Mouse (Mus musculus) myocyte (in vitro differentiated cells): ENCODE results near the gene Tor3a. TPM values are rescaled to one million over a fixed set of nuclear protein-coding genes. Genes with fewer than 3 reads are reported as not detected.

Source experiments
- H3K27me3 ChIP-seq: one replicate; pipeline ENCODE4 v1.6.1; 2011; ENCODE audit not compliant: control insufficient read depth, insufficient read depth, insufficient read length
- H3K36me3 ChIP-seq: one replicate; pipeline ENCODE4 v1.6.1; 2011; ENCODE audit not compliant: control insufficient read depth, insufficient read depth
- H3K4me2 ChIP-seq: one replicate; pipeline ENCODE4 v1.6.1; 2011; ENCODE audit warnings: low read depth, control low read depth
- H3K4me3 ChIP-seq: one replicate; pipeline ENCODE4 v1.5.1; 2011; ENCODE audit warnings: mild to moderate bottlenecking, control low read depth, moderate library complexity
- H3K79me2 ChIP-seq: one replicate; pipeline ENCODE4 v1.6.1; 2011; ENCODE audit not compliant: control insufficient read depth, insufficient read depth
- H3ac ChIP-seq: one replicate; pipeline ENCODE4 v1.6.1; 2011; ENCODE audit not compliant: control insufficient read depth, insufficient read length
- CEBPB ChIP-seq: IDR thresholded peaks from 2 replicates; pipeline ENCODE4 v1.6.1; 2011; ENCODE audit warnings: mild to moderate bottlenecking, moderate library complexity; ENCODE audit not compliant: poor library complexity, insufficient read depth, severe bottlenecking
- E2F4 ChIP-seq: IDR thresholded peaks from one replicate; pipeline ENCODE4 v1.6.1; 2011; ENCODE audit warnings: mild to moderate bottlenecking, control low read depth, moderate library complexity; ENCODE audit not compliant: insufficient read depth
- MAX ChIP-seq: IDR thresholded peaks from one replicate; pipeline ENCODE4 v1.6.1; 2011; ENCODE audit warnings: low read depth, mild to moderate bottlenecking, control low read depth
- MYOD1 ChIP-seq, 3 experiments: IDR thresholded peaks; one replicate each; pipeline ENCODE4 v1.6.1; 2011; ENCODE audit warnings: control low read depth in 2 of 3, low read depth in 2 of 3, mild to moderate bottlenecking in 2 of 3, moderate library complexity in 1 of 3; ENCODE audit not compliant: insufficient read length in 2 of 3, control insufficient read depth in 1 of 3
- MYOG ChIP-seq, 3 experiments: IDR thresholded peaks; one replicate each; pipeline ENCODE4 v1.6.1; 2011; ENCODE audit warnings: control low read depth in 2 of 3, low read depth in 2 of 3, mild to moderate bottlenecking in 2 of 3; ENCODE audit not compliant: insufficient read length in 2 of 3, control insufficient read depth in 1 of 3, insufficient read depth in 1 of 3
- POLR2A ChIP-seq: IDR thresholded peaks from one replicate; pipeline ENCODE4 v1.6.1; 2011; ENCODE audit warnings: low read depth, mild to moderate bottlenecking, control low read depth, moderate library complexity; ENCODE audit not compliant: insufficient read length
- POLR2AphosphoS2 ChIP-seq: IDR thresholded peaks from one replicate; pipeline ENCODE4 v1.6.1; 2011; ENCODE audit warnings: low read depth, control low read depth; ENCODE audit not compliant: insufficient read length
- REST ChIP-seq: IDR thresholded peaks from one replicate; pipeline ENCODE4 v1.6.1; 2011; ENCODE audit warnings: mild to moderate bottlenecking, control low read depth, moderate library complexity; ENCODE audit not compliant: insufficient read depth, insufficient read length
- SRF ChIP-seq: IDR thresholded peaks from one replicate; pipeline ENCODE4 v1.6.1; 2011; ENCODE audit warnings: low read depth; ENCODE audit not compliant: control insufficient read depth, insufficient read length
- TCF12 ChIP-seq: IDR thresholded peaks from one replicate; pipeline ENCODE4 v1.6.1; 2011; ENCODE audit warnings: mild to moderate bottlenecking, control low read depth; ENCODE audit not compliant: poor library complexity, insufficient read depth, severe bottlenecking
- TCF3 ChIP-seq: IDR thresholded peaks from one replicate; pipeline ENCODE4 v1.6.1; 2011; ENCODE audit warnings: low read depth, control low read depth; ENCODE audit not compliant: insufficient read length
- USF1 ChIP-seq: IDR thresholded peaks from one replicate; pipeline ENCODE4 v1.6.1; 2011; ENCODE audit warnings: low read depth, mild to moderate bottlenecking, control low read depth, moderate library complexity
- polyA plus RNA-seq: library from polyadenylated mRNA; unstranded; fragments of >200 nt; fragmentation: generic; extraction: Trizol; gene quantifications from one replicate; pipeline ENCODE4 v1.2.1, GENCODE M21; 2012; ENCODE audit warnings: missing spikeins

Tor3a gene
- polyA plus RNA-seq, 1 experiment, result 45.9 TPM

- TF ChIP-seq USF1, result no peak
- TF ChIP-seq MYOD1 (IDR thresholded peaks at IDR 0.05; ENCODE audit: control insufficient read depth in 1 of 3, insufficient read length in 2 of 3, low read depth in 2 of 3), result peak in 1 of 3 experiments; percentile 33
- no peak overlapping the region for H3K4me2 ChIP-seq
- peaks cover 19% of the 10 kb centered on the region for H3K36me3 ChIP-seq
- H3K79me2 ChIP-seq, result peaks cover 11% of the 10 kb centered on the region
- H3K27me3 ChIP-seq, result no peaks in the 10 kb centered on the region
- H3K4me3 ChIP-seq, result no peak overlapping the region
- H3ac ChIP-seq, result no peak overlapping the region
These were observed 31.6 kb upstream of the Tor3a start for GRCm38 (mm10) chr1:156705696-156706285.

DNA sequence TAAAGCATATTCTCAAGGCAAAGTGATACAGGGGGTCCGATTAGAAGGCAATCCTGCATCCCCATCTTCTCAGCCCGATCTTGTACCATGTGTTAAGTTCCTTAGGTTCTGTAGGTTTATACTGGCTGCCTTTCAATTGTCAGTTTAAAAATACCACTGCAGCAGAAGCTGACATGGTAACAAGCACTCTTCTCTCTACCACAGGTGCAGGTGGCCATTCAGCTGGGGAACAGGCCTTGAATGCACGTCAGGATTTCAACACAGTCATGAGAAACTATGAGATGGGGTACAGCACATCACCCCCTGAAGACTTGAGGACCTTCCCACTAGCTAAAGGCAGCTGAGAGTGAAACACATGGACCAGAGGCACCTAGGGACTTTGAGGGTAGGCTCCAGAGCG, 29.3 kb upstream of the Tor3a start:
- no peaks in the 10 kb centered on the region for H3K27me3 ChIP-seq
- no peak overlapping the region for H3ac ChIP-seq
- no peaks in the 10 kb centered on the region for H3K79me2 ChIP-seq
- H3K4me3 ChIP-seq, result no peak overlapping the region
- H3K4me2 ChIP-seq, result no peak overlapping the region
- no peak for TF ChIP-seq REST
- no peak for TF ChIP-seq MYOG (IDR thresholded peaks at IDR 0.05; ENCODE audit: control insufficient read depth in 1 of 3, insufficient read depth in 1 of 3, insufficient read length in 2 of 3, low read depth in 2 of 3)
- no peak for TF ChIP-seq MAX
- TF ChIP-seq CEBPB, result no peak
- no peak for TF ChIP-seq POLR2AphosphoS2
- TF ChIP-seq MYOD1 (IDR thresholded peaks at IDR 0.05; ENCODE audit: control insufficient read depth in 1 of 3, insufficient read length in 2 of 3, low read depth in 2 of 3), result no peak
- no peak for TF ChIP-seq E2F4
- no peak for TF ChIP-seq TCF12
- no peak for TF ChIP-seq USF1
- peaks cover 30% of the 10 kb centered on the region for H3K36me3 ChIP-seq

- no peak for TF ChIP-seq USF1
- TF ChIP-seq REST, result no peak
- no peak overlapping the region for H3ac ChIP-seq
- no peak overlapping the region for H3K4me3 ChIP-seq
- no peak overlapping the region for H3K4me2 ChIP-seq
- peaks cover 33% of the 10 kb centered on the region for H3K36me3 ChIP-seq
- H3K27me3 ChIP-seq, result no peaks in the 10 kb centered on the region
- H3K79me2 ChIP-seq, result no peaks in the 10 kb centered on the region
These were observed 28.0 kb upstream of the Tor3a start for GRCm38 (mm10) chr1:156702151-156702550.

DNA sequence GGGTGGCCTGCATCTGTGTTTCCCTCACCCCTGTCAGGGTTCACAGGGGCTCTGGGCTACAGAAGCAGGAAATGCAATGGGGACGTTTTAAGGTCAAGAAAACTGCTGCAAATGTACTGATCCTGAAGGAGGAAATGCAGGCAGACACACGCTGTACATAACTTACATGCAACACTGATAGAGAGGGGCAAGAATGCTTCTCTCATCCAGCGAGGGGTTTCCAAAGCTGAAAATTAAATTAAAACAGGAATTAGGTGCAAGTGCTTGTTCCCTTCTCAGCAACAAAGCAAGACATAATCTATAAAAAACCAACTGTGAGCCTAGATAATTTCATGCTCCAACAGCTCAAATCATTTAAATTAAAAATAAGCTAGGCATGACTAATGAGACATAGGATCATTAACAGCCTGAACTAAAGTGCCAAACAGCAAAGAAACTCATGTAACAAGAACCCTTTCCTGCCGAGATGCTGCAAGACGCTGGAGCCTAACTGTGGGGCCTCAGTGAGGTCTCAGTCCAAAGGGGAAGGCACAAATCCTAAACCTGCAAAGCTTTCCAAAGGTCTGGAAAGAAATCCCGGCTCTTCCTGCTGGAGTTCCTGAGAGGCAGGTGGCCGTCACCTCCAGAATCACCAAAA, 12.0 kb upstream of the Tor3a start:
- H3K4me3 ChIP-seq, result no peak overlapping the region
- H3K4me2 ChIP-seq, result no peak overlapping the region
- TF ChIP-seq SRF, result no peak
- no peaks in the 10 kb centered on the region for H3K79me2 ChIP-seq
- peaks cover 16% of the 10 kb centered on the region for H3K36me3 ChIP-seq
- no peak overlapping the region for H3ac ChIP-seq
- H3K27me3 ChIP-seq, result no peaks in the 10 kb centered on the region

- Histone ChIP-seq H3K36me3 (peaks cover 2% of the 10 kb centered on the region), H3K79me2 (no peaks in the 10 kb centered on the region), H3K4me2 (no peak overlapping the region), H3ac (no peak overlapping the region), H3K4me3 (no peak overlapping the region), H3K27me3 (no peaks in the 10 kb centered on the region)
- no peak for TF ChIP-seq CEBPB
- no peak for TF ChIP-seq SRF
- no peak for TF ChIP-seq REST
- TF ChIP-seq POLR2AphosphoS2, result no peak
- TF ChIP-seq TCF12, result no peak
- no peak for TF ChIP-seq MYOG (IDR thresholded peaks at IDR 0.05; ENCODE audit: control insufficient read depth in 1 of 3, insufficient read depth in 1 of 3, insufficient read length in 2 of 3, low read depth in 2 of 3)
- TF ChIP-seq POLR2A, result no peak
- no peak for TF ChIP-seq TCF3
- no peak for TF ChIP-seq MAX
- no peak for TF ChIP-seq MYOD1 (IDR thresholded peaks at IDR 0.05; ENCODE audit: control insufficient read depth in 1 of 3, insufficient read length in 2 of 3, low read depth in 2 of 3)
- no peak for TF ChIP-seq USF1
- no peak for TF ChIP-seq E2F4
These were observed 5.4 kb upstream of the Tor3a start for GRCm38 (mm10) chr1:156679599-156679998.
